Mouse (Mus musculus): ENCODE data around the gene Fxyd1.

DNA sequence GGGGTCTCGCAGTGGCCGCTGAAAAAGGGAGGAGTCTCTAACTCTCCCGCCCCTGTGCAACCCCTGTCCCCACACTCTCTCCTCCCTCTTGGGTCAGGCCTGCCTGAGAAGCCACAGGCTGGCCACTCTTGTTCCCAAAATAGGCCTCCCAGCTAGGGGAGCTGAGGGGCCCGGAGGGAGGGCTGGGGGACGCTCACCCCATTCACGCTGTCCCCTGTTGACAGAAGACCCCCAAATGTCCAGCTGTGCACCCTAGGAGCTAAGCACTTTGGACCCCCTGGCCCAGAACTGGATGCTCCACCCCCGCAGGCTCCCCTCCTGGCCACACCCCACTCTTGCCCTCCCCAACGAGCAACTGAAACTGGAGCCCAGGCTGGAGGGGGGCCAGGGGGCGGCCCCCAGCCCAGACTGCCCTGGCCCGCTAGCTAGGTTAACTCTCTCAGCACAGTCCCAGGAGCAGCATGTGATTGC, 1.6 kb downstream of the Fxyd1 start:
- TF ChIP-seq CTCF (IDR thresholded peaks at IDR 0.05; ENCODE audit: low read depth, low read length), result no peak
- no peak for TF ChIP-seq POLR2A (IDR thresholded peaks at IDR 0.05; ENCODE audit: borderline replicate concordance, low read depth, low read length)

Measured in bone marrow macrophage, adult 2 months (primary cell).